Mouse (Mus musculus) left cerebral cortex, postnatal 4 days (tissue): Measurements from ENCODE around the gene Ms4a4a. TPM values are rescaled to one million over a fixed set of nuclear protein-coding genes. Genes with fewer than 3 reads are reported as not detected.

Source experiments
- DNase-seq: peaks from one replicate; pipeline ENCODE4 v3.0.0-alpha.2; 2022
- intact Hi-C: fragments of 180-260 bp; cut with DNase I; formaldehyde crosslinking; loops from one replicate; pipeline ENCODE4 v1.15.1; 2025
- total RNA-seq, 2 experiments: library from RNA; stranded (reverse); gene quantifications; 2 replicates each; pipeline ENCODE4 v1.2.3; 2021

The Ms4a4a gene
- total RNA-seq, result under 1 TPM in 1 of 2 experiments, not detected in 1; 0.80 TPM

DNA sequence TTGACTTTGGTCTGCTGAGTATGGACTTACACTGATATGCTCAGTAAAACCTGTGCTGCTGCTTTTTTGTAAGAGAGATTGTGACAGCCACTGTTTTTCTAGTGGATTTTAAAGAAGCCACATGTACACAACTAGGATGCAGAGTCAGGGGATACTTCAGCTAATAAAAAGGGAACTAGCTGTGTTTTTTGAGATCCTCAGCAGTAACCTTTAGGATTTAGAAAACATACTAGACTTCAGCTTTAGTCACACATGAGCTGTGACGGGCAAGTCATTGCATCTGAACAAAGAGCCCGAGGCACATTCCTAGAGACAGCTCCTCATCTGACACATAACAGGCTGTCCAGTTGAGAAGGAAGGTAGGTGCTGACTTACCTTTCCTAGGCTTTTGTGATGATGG is at the start of gene Ms4a4a:
Gene Ms4a4a (plus strand): TSS at position 251 of the 400 bp plus-strand sequence.
- intact Hi-C loops, result no loop called here
- no peak for DNase-seq

- DNase-seq, result no peak
- intact Hi-C loops, result no loop called here
Measured at GRCm38 (mm10) chr19:11335932-11336331, 39.4 kb upstream of the Ms4a4a start, which contains the start of gene Ms4a7. Ms4a7 (minus strand) TSS chr19:11336146.

DNA sequence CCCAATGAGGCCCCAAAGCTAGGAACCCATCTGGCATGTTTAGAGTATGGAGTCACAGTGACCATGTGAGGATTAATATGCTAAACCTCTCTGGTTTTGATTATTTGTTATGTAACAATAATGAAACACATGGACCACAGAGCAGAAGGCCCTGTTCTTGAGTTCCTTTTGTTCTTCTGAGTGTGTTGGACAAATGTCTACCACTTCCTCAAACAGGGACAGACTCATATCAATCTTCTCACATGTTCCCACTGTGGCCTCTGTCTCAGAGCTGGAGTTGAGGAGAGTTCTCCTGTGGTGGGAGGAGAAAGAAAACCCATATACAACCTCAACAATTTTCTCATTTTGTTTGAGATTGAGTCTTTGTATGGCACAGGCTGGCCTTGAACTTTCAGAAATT is 32.2 kb upstream of the Ms4a4a start:
- no peak for DNase-seq
- intact Hi-C loops, result no loop called here

DNA sequence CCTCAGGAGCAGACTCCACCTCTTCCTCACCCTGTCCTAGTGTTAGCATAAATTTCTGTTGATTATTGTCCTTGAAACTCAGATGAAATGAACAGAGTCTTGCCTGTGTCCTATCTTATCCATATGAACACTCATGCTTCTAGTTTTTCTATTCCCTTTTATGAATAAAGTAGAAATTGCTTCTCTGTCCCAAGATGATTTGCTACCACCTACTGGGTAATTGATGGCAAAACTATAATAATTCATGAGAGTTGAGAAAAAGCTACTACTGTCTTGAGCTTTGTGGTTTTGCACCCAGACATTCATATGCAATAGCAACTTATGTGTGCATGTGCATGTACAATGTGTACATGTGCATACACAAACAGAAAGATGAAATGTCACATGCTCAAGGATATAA is 31.3 kb upstream of the Ms4a4a start:
- no peak for DNase-seq
- intact Hi-C loops, result no loop called here

DNA sequence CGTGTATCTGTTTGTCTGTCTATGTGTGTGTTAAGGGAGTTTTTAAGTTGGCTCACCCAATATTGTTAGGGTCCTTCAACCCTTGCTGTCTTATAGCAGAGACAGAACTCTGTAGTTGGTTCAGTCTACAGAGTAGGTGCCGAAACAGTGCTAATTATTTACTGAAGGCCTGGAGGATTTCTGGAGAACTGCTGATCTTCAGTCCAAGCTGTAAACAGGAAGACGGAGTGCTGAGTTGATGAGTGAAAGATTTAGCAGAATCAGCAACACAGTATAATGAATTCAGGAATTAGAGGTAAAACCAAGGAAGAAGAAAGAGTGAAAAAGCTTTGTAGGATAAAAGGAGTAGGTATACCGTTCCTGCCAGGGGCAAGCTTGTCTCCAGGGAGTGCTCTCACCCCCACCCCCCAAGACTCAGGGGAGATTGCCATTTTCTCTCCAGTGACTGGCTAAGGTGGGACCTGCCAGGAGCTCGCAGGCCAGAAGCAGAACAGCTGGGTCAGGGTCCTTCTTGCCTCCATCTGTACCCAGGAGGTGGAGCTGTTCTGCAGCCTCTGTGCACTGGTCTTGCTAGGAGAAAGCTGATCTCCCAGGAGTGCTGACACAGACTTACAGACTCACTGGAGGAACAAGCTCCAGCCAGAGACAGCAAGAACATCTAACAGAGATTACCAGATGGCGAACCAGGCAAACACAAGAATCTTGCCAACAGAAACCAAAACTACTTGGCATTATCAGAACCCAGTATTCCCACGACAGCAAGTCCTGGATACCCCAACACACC is 25.4 kb upstream of the Ms4a4a start:
- DNase-seq, result peak; percentile 2
- intact Hi-C loops, result loop anchor here (10.0 kb wide), 1 partner anchor 415 kb away; no protein-coding TSS in a partner anchor

GRCm38 (mm10) chr19:11351878-11352277 is 23.4 kb upstream of the Ms4a4a start:
- no peak for DNase-seq

GRCm38 (mm10) chr19:11355730-11356129 is 19.6 kb upstream of the Ms4a4a start:
- DNase-seq, result no peak
- intact Hi-C loops, result loop anchor here (5.0 to 10.0 kb wide), 2 partner anchors 247 to 409 kb away; partner anchors contain the start of gene Ms4a6d

More at GRCm38 (mm10) chr19:11351878-11352277, 23.4 kb upstream of the Ms4a4a start:
- intact Hi-C loops, result loop anchor here (10.0 kb wide), 1 partner anchor 413 kb away; no protein-coding TSS in a partner anchor

DNA sequence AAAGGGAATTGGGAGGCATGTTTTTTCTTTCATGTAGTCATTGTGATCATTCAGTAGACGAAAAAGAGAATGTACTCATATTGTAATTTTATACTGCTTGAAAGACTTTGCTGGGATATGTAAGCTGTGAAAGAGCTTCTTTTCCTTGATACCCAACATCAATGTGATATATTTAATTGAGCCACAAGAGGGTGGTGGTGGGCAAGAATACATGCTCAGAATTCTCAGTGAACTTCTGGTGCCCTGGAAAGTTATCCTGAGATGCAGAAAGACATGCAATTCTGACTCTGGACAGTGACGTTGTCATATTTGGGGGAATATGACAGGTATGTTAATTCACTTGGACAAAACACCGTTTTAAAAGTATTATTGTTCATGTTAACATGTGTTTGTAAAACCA is 15.2 kb upstream of the Ms4a4a start:
- intact Hi-C loops, result no loop called here
- no peak for DNase-seq

DNA sequence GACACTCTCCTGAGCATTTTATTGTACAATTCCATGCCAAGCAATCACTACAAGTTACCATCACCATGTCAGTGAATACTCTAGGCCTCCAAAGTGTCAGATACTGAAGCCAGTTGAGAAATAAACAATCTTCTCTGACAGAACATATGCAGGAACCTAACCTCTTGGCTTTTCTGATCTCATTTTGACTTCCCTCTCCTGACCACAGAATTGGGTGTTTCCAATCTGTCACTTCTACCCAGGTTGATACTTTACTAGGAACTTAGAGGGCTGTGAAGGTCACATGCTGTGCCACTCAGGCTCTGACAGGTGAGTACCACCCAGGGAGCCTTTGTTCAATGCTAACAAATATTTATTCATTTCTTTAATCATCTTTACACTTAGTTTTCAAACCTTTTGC is 13.3 kb upstream of the Ms4a4a start:
- no peak for DNase-seq
- intact Hi-C loops, result no loop called here

- intact Hi-C loops, result no loop called here
- DNase-seq, result no peak
Measured at GRCm38 (mm10) chr19:11368310-11368709, 7.0 kb upstream of the Ms4a4a start.

DNA sequence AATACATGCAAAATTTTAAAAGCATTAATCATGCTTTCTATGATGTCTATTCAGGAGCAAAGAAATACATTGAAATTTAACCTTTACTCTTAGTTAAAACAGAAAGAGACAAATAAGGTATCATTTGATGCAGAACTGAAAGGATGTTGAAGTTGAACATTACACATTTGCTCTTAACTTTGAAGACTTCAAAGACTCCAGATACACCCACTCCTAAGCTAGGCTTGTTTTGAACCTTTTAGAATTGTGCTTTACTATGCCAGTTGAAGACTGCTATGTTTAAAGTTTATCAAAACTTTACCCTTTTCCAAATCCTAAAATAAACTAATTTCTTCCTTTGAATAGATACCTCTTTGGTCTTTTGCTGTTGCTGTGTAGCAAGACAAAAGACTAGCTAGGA is 4.1 kb upstream of the Ms4a4a start:
- intact Hi-C loops, result no loop called here
- DNase-seq, result no peak

GRCm38 (mm10) chr19:11376399-11376798 is 1.1 kb downstream of the Ms4a4a start:
- DNase-seq, result no peak
- intact Hi-C loops, result no loop called here

GRCm38 (mm10) chr19:11387109-11387508 is 11.8 kb downstream of the Ms4a4a start:
- intact Hi-C loops, result no loop called here
- DNase-seq, result no peak

GRCm38 (mm10) chr19:11387685-11388084 is 12.4 kb downstream of the Ms4a4a start:
- no peak for DNase-seq
- intact Hi-C loops, result no loop called here

- no peak for DNase-seq
- intact Hi-C loops, result no loop called here
Measured at GRCm38 (mm10) chr19:11388949-11389348, 13.6 kb downstream of the Ms4a4a start.

DNA sequence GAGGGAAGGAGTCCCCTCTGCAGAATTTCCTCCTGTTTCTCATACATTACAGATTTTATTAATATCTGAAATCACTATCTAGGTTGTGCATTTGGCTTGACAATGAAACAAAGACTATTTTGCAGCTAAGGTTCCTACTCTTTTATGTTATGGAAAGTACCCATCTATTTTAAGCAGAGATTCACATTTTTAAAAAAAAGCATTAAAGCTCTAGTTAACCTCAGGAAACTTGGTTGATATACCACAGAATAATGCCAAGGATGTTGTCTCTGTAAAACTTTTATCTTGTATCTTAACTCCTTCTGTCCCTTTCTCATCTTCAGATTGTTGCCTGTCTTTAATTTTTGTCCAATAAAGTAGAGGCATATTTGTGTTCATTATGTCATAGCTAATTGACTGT is 20.4 kb downstream of the Ms4a4a start:
- intact Hi-C loops, result no loop called here
- DNase-seq, result no peak

- intact Hi-C loops, result no loop called here
- no peak for DNase-seq
Measured at GRCm38 (mm10) chr19:11404527-11404926, 29.2 kb downstream of the Ms4a4a start, which contains the start of gene Ms4a4c. Ms4a4c (plus strand) TSS chr19:11404770.

DNA sequence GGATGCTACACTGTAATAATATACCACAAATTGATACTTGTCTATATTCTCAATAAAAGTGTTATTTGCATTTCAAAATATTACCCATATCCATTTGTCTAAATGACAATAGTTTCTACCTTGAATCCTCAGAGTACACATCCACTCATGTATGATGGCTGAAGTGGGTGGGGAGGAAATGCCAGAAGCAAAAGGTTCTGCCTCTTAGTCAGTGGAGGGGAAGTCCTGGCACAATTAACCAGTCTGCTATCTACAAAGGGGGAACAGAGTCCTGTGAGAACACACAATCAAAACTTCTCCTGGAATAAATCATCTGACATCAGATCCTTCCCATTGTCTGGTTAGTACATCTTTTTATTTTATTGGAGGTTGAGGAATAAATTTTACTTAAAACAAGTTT is 32.1 kb downstream of the Ms4a4a start:
- intact Hi-C loops, result no loop called here
- no peak for DNase-seq

- intact Hi-C loops, result no loop called here
- DNase-seq, result no peak
Measured at GRCm38 (mm10) chr19:11408591-11408990, 33.3 kb downstream of the Ms4a4a start.

- intact Hi-C loops, result no loop called here
- DNase-seq, result no peak
Measured at GRCm38 (mm10) chr19:11411640-11412039, 36.3 kb downstream of the Ms4a4a start.

GRCm38 (mm10) chr19:11414084-11414483 is 38.8 kb downstream of the Ms4a4a start:
- intact Hi-C loops, result no loop called here
- DNase-seq, result no peak

- intact Hi-C loops, result no loop called here
- DNase-seq, result no peak
Measured at GRCm38 (mm10) chr19:11415581-11415980, 40.3 kb downstream of the Ms4a4a start.
